Mouse (Mus musculus) cortical plate, adult 2 months (tissue): ENCODE measurements around the gene Pmm1. TPM values are rescaled to one million over a fixed set of nuclear protein-coding genes. Genes with fewer than 3 reads are reported as not detected.
"Not testable (repeated sequence)": the region's sequence is repeated elsewhere in the genome, so short reads cannot be mapped to it uniquely, and the experiment has no call there.

Source experiments
- H3K27ac ChIP-seq: fragments of 200-500 bp; 2 replicates; pipeline ENCODE4 v1.5.1; 2012; ENCODE audit warnings: low read length, control low read depth, inconsistent platforms; ENCODE audit not compliant: insufficient read depth
- H3K4me1 ChIP-seq: fragments of 200-500 bp; 2 replicates; pipeline ENCODE4 v1.6.1; 2011; ENCODE audit warnings: low read length; ENCODE audit not compliant: control insufficient read depth, insufficient read depth
- H3K4me3 ChIP-seq: fragments of 200-500 bp; 2 replicates; pipeline ENCODE4 v1.5.1; 2011; ENCODE audit warnings: mild to moderate bottlenecking, low read length, control low read depth; ENCODE audit not compliant: insufficient read depth
- CTCF ChIP-seq: fragments of 200-500 bp; IDR thresholded peaks from 2 replicates; pipeline ENCODE4 v1.5.1; 2011; ENCODE audit warnings: mild to moderate bottlenecking, control low read depth, low read length; ENCODE audit not compliant: insufficient read depth; ENCODE audit errors: extremely low read depth
- POLR2A ChIP-seq: fragments of 200-500 bp; IDR thresholded peaks from 2 replicates; pipeline ENCODE4 v1.6.1; 2011; ENCODE audit warnings: mild to moderate bottlenecking, low read length, control low read depth; ENCODE audit not compliant: insufficient read depth; ENCODE audit errors: extremely low read depth
- polyA plus RNA-seq: library from polyadenylated mRNA; depleted of rRNA; stranded (reverse); fragments of >200 nt; gene quantifications from 2 replicates; pipeline ENCODE4 v1.2.3, GENCODE M21; 2012; rRNA removed

The Pmm1 gene
- polyA plus RNA-seq, 1 experiment = 300 TPM

GRCm38 (mm10) chr15:81915663-81916062 is 45.1 kb downstream of the Pmm1 start:
- Histone ChIP-seq H3K27ac (no peak overlapping the region), H3K4me1 (peaks cover under 1% of the 10 kb centered on the region; the same call in 1 of the 2 replicates), H3K4me3 (no peak overlapping the region)
- TF ChIP-seq POLR2A (peak; percentile 11; the same call in 1 of the 2 replicates), CTCF (no peak)

- Histone ChIP-seq H3K27ac (no peak overlapping the region), H3K4me1 (no peaks in the 10 kb centered on the region), H3K4me3 (no peak overlapping the region)
- no peak for TF ChIP-seq CTCF
- no peak for TF ChIP-seq POLR2A
Measured at GRCm38 (mm10) chr15:81914668-81915067, 46.1 kb downstream of the Pmm1 start.

- Histone ChIP-seq H3K27ac (no peak overlapping the region), H3K4me1 (no peaks in the 10 kb centered on the region), H3K4me3 (no peak overlapping the region)
- TF ChIP-seq POLR2A = no peak
- TF ChIP-seq CTCF = no peak
Measured at GRCm38 (mm10) chr15:81912498-81912897, 48.2 kb downstream of the Pmm1 start.

GRCm38 (mm10) chr15:81908767-81909166 is 52.0 kb downstream of the Pmm1 start:
- not testable (repeated sequence) for H3K4me3 ChIP-seq, H3K4me1 ChIP-seq, H3K27ac ChIP-seq

- Histone ChIP-seq H3K4me3 (no peak overlapping the region), H3K4me1 (no peaks in the 10 kb centered on the region), H3K27ac (no peak overlapping the region)
- no peak for TF ChIP-seq POLR2A
- TF ChIP-seq CTCF = no peak
Measured at GRCm38 (mm10) chr15:81907953-81908352, 52.8 kb downstream of the Pmm1 start.

GRCm38 (mm10) chr15:81904939-81905338 is 55.8 kb downstream of the Pmm1 start:
- no peak for TF ChIP-seq POLR2A
- peak; percentile 67 for TF ChIP-seq CTCF
- H3K4me1 ChIP-seq = no peaks in the 10 kb centered on the region
- H3K27ac ChIP-seq = no peak overlapping the region
- H3K4me3 ChIP-seq = no peak overlapping the region

Other genes starting within 250 kb of the Pmm1 start
- gene Zc3h7b, start 215.9 kb downstream of the Pmm1 start, polyA plus RNA-seq = 89.7 and 93.8 TPM in 2 replicates
- 151 and 154 TPM in 2 replicates for gene Rangap1, start 215.4 kb downstream of the Pmm1 start, polyA plus RNA-seq
- 318 and 326 TPM in 2 replicates for gene Tef, start 158.5 kb downstream of the Pmm1 start, polyA plus RNA-seq
- 19.9 and 21.0 TPM in 2 replicates for gene Tob2, start 102.1 kb downstream of the Pmm1 start, polyA plus RNA-seq
- gene Phf5a, start 89.0 kb downstream of the Pmm1 start, polyA plus RNA-seq = 53.3 and 57.7 TPM in 2 replicates
- 533 and 545 TPM in 2 replicates for gene Aco2, start 88.6 kb downstream of the Pmm1 start, polyA plus RNA-seq
- gene Polr3h, start 34.7 kb downstream of the Pmm1 start, polyA plus RNA-seq = 61.5 and 63.0 TPM in 2 replicates
- 111 and 115 TPM in 2 replicates for gene Csdc2, start 24.2 kb downstream of the Pmm1 start, polyA plus RNA-seq
- not detected in 2 replicates for gene 1700029P11Rik, start 19.6 kb upstream of the Pmm1 start, polyA plus RNA-seq
- 23.5 and 27.4 TPM in 2 replicates for gene Xrcc6, start 26.9 kb upstream of the Pmm1 start, polyA plus RNA-seq
- 126 and 134 TPM in 2 replicates for gene Desi1, start 72.9 kb upstream of the Pmm1 start, polyA plus RNA-seq
- gene Snu13, start 86.7 kb upstream of the Pmm1 start, polyA plus RNA-seq = 133 and 137 TPM in 2 replicates
- gene 4930407I10Rik, start 98.2 kb upstream of the Pmm1 start, polyA plus RNA-seq = not detected in 2 replicates
- 6.1 and 7.9 TPM in 2 replicates for gene Mei1, start 109.1 kb upstream of the Pmm1 start, polyA plus RNA-seq
- 16.3 and 16.5 TPM in 2 replicates for gene Ccdc134, start 167.0 kb upstream of the Pmm1 start, polyA plus RNA-seq
- gene Srebf2, start 186.3 kb upstream of the Pmm1 start, polyA plus RNA-seq = 138 and 166 TPM in 2 replicates